Mouse (Mus musculus): ENCODE data around the gene Chchd3. TPM values are rescaled to one million over a fixed set of nuclear protein-coding genes. Genes with fewer than 3 reads are reported as not detected.

Chchd3 gene
- polyA plus RNA-seq, 1 experiment from 2014 or later: 59.2 TPM

- H3K9ac ChIP-seq (replicated peaks; ENCODE audit: low read depth): no peak overlapping the region
- ATAC-seq: no peak
- TF ChIP-seq CTCF (IDR thresholded peaks at IDR 0.05): no peak
- no peak for TF ChIP-seq EP300 (IDR thresholded peaks at IDR 0.05)
- no peak overlapping the region for H3K4me3 ChIP-seq (ENCODE audit: low read depth, low read length)
- no peaks in the 10 kb centered on the region for H3K36me3 ChIP-seq (ENCODE audit: insufficient read depth, low read length)
- DNase-seq (ENCODE audit: low spot score): no peak
- no peaks in the 10 kb centered on the region for H3K27me3 ChIP-seq (replicated peaks; ENCODE audit: insufficient read depth, low read length)
- no peaks in the 10 kb centered on the region for H3K9me3 ChIP-seq (ENCODE audit: low read length)
- no peak overlapping the region for H3K4me2 ChIP-seq (replicated peaks; ENCODE audit: low read depth, low read length)
- no peak overlapping the region for H3K27ac ChIP-seq (ENCODE audit: low read length)
- WGBS: 56% methylated on average over 1 of the region's 1 CpGs
- H3K4me1 ChIP-seq (ENCODE audit: insufficient read depth, low read depth, low read length): no peaks in the 10 kb centered on the region
Measured at GRCm38 (mm10) chr6:32993847-32994246, 66.2 kb downstream of the Chchd3 start.

GRCm38 (mm10) chr6:32990061-32990633 lies 69.9 kb downstream of the Chchd3 start:
- no peak for ATAC-seq

GRCm38 (mm10) chr6:32988561-32988960 lies 71.5 kb downstream of the Chchd3 start:
- DNase-seq (ENCODE audit: low spot score) (no peak), ATAC-seq (no peak)
- no peak overlapping the region for H3K9ac ChIP-seq (replicated peaks; ENCODE audit: low read depth)
- H3K4me1 ChIP-seq (ENCODE audit: insufficient read depth, low read depth, low read length): no peaks in the 10 kb centered on the region
- TF ChIP-seq EP300 (IDR thresholded peaks at IDR 0.05) (no peak), CTCF (IDR thresholded peaks at IDR 0.05) (no peak)
- no peak overlapping the region for H3K27ac ChIP-seq (ENCODE audit: low read length)
- no peaks in the 10 kb centered on the region for H3K27me3 ChIP-seq (replicated peaks; ENCODE audit: insufficient read depth, low read length)
- no peaks in the 10 kb centered on the region for H3K9me3 ChIP-seq (ENCODE audit: low read length)
- H3K4me2 ChIP-seq (replicated peaks; ENCODE audit: low read depth, low read length): no peak overlapping the region
- 87% methylated on average over 8 of the region's 8 CpGs for WGBS
- H3K36me3 ChIP-seq (ENCODE audit: insufficient read depth, low read length): no peaks in the 10 kb centered on the region
- no peak overlapping the region for H3K4me3 ChIP-seq (ENCODE audit: low read depth, low read length)

More at GRCm38 (mm10) chr6:32990061-32990633, 69.9 kb downstream of the Chchd3 start:
- Histone ChIP-seq H3K27me3 (replicated peaks; ENCODE audit: insufficient read depth, low read length) (no peaks in the 10 kb centered on the region), H3K4me2 (replicated peaks; ENCODE audit: low read depth, low read length) (no peak overlapping the region), H3K27ac (ENCODE audit: low read length) (no peak overlapping the region), H3K9ac (replicated peaks; ENCODE audit: low read depth) (no peak overlapping the region), H3K4me1 (ENCODE audit: insufficient read depth, low read depth, low read length) (no peaks in the 10 kb centered on the region), H3K36me3 (ENCODE audit: insufficient read depth, low read length) (no peaks in the 10 kb centered on the region), H3K9me3 (ENCODE audit: low read length) (no peaks in the 10 kb centered on the region), H3K4me3 (ENCODE audit: low read depth, low read length) (no peak overlapping the region)
- DNase-seq (ENCODE audit: low spot score): no peak
- WGBS: 36% methylated on average over 12 of the region's 12 CpGs
- TF ChIP-seq EP300 (IDR thresholded peaks at IDR 0.05) (no peak), CTCF (IDR thresholded peaks at IDR 0.05) (no peak)

GRCm38 (mm10) chr6:32983876-32984275 lies 76.2 kb downstream of the Chchd3 start:
- Histone ChIP-seq H3K27me3 (replicated peaks; ENCODE audit: insufficient read depth, low read length) (no peaks in the 10 kb centered on the region), H3K36me3 (ENCODE audit: insufficient read depth, low read length) (no peaks in the 10 kb centered on the region), H3K4me3 (ENCODE audit: low read depth, low read length) (no peak overlapping the region), H3K4me2 (replicated peaks; ENCODE audit: low read depth, low read length) (no peak overlapping the region), H3K4me1 (ENCODE audit: insufficient read depth, low read depth, low read length) (no peaks in the 10 kb centered on the region), H3K27ac (ENCODE audit: low read length) (no peak overlapping the region), H3K9ac (replicated peaks; ENCODE audit: low read depth) (no peak overlapping the region), H3K9me3 (ENCODE audit: low read length) (no peaks in the 10 kb centered on the region)
- WGBS: 44% methylated on average over 5 of the region's 5 CpGs
- DNase-seq (ENCODE audit: low spot score) (no peak), ATAC-seq (no peak)
- no peak for TF ChIP-seq EP300 (IDR thresholded peaks at IDR 0.05)
- no peak for TF ChIP-seq CTCF (IDR thresholded peaks at IDR 0.05)

GRCm38 (mm10) chr6:32981253-32981652 lies 78.8 kb downstream of the Chchd3 start:
- Histone ChIP-seq H3K27ac (ENCODE audit: low read length) (no peak overlapping the region), H3K9me3 (ENCODE audit: low read length) (no peaks in the 10 kb centered on the region), H3K9ac (replicated peaks; ENCODE audit: low read depth) (no peak overlapping the region), H3K4me1 (ENCODE audit: insufficient read depth, low read depth, low read length) (no peaks in the 10 kb centered on the region), H3K4me3 (ENCODE audit: low read depth, low read length) (no peak overlapping the region), H3K27me3 (replicated peaks; ENCODE audit: insufficient read depth, low read length) (no peaks in the 10 kb centered on the region), H3K36me3 (ENCODE audit: insufficient read depth, low read length) (no peaks in the 10 kb centered on the region), H3K4me2 (replicated peaks; ENCODE audit: low read depth, low read length) (no peak overlapping the region)
- no peak for TF ChIP-seq EP300 (IDR thresholded peaks at IDR 0.05)
- TF ChIP-seq CTCF (IDR thresholded peaks at IDR 0.05): no peak
- ATAC-seq (no peak), DNase-seq (ENCODE audit: low spot score) (no peak)
- WGBS: 71% methylated on average over 11 of the region's 11 CpGs

- DNase-seq (ENCODE audit: low spot score): no peak
- H3K4me2 ChIP-seq (replicated peaks; ENCODE audit: low read depth, low read length): no peak overlapping the region
- no peak for ATAC-seq
- no peak overlapping the region for H3K27ac ChIP-seq (ENCODE audit: low read length)
- no peaks in the 10 kb centered on the region for H3K27me3 ChIP-seq (replicated peaks; ENCODE audit: insufficient read depth, low read length)
- 87% methylated on average over 3 of the region's 3 CpGs for WGBS
- H3K4me3 ChIP-seq (ENCODE audit: low read depth, low read length): no peak overlapping the region
- H3K36me3 ChIP-seq (ENCODE audit: insufficient read depth, low read length): no peaks in the 10 kb centered on the region
- H3K9ac ChIP-seq (replicated peaks; ENCODE audit: low read depth): no peak overlapping the region
- H3K9me3 ChIP-seq (ENCODE audit: low read length): no peaks in the 10 kb centered on the region
- no peaks in the 10 kb centered on the region for H3K4me1 ChIP-seq (ENCODE audit: insufficient read depth, low read depth, low read length)
- TF ChIP-seq CTCF (IDR thresholded peaks at IDR 0.05) (no peak), EP300 (IDR thresholded peaks at IDR 0.05) (no peak)
Measured at GRCm38 (mm10) chr6:32978811-32979210, 81.2 kb downstream of the Chchd3 start.

GRCm38 (mm10) chr6:32971926-32972325 lies 88.1 kb downstream of the Chchd3 start:
- no peak for ATAC-seq
- Histone ChIP-seq H3K27ac (ENCODE audit: low read length) (no peak overlapping the region), H3K9me3 (ENCODE audit: low read length) (no peaks in the 10 kb centered on the region), H3K36me3 (ENCODE audit: insufficient read depth, low read length) (no peaks in the 10 kb centered on the region), H3K4me1 (ENCODE audit: insufficient read depth, low read depth, low read length) (no peaks in the 10 kb centered on the region), H3K27me3 (replicated peaks; ENCODE audit: insufficient read depth, low read length) (no peaks in the 10 kb centered on the region), H3K9ac (replicated peaks; ENCODE audit: low read depth) (no peak overlapping the region), H3K4me3 (ENCODE audit: low read depth, low read length) (no peak overlapping the region), H3K4me2 (replicated peaks; ENCODE audit: low read depth, low read length) (no peak overlapping the region)
- DNase-seq (ENCODE audit: low spot score): no peak
- TF ChIP-seq EP300 (IDR thresholded peaks at IDR 0.05) (no peak), CTCF (IDR thresholded peaks at IDR 0.05) (no peak)
